In genomic region chr7:75595268-75595667, GRCm38 (mm10) we compare ENCODE assay signal across 16 mouse cellular contexts.
DNase-seq lines count a peak whose midpoint lies in the region; ATAC-seq and TF ChIP-seq lines count a peak whose summit lies in the region.
"Had no signal": no experiment of that assay in that cellular context is flagged by ENCODE, and none has a peak within 500 bp of the region (broad histone marks: within the 10 kb centered on the region; RNA-seq: fewer than 3 reads in every experiment).

No protein-coding gene starts in this region.

- no peaks in the 10 kb centered on the region for H3K9me3 ChIP-seq in lung, postnatal 0 days (ENCODE audit: low read length)
- H3K9me3 ChIP-seq in liver, embryonic 12.5 days (replicated peaks) = no peaks in the 10 kb centered on the region
- no peaks in the 10 kb centered on the region for H3K9me3 ChIP-seq in intestine, embryonic 16.5 days (ENCODE audit: control insufficient read depth, low read length)
- H3K9me3 ChIP-seq: embryonic facial prominence, embryonic 10.5 days; forebrain, embryonic 15.5 days; midbrain, embryonic 10.5 days; neural tube, embryonic 12.5 days had no signal

- no peak overlapping the region for H3K9ac ChIP-seq in lung, postnatal 0 days (replicated peaks; ENCODE audit: low read depth)
- no peak overlapping the region for H3K9ac ChIP-seq in liver, embryonic 12.5 days
- no peak overlapping the region for H3K9ac ChIP-seq in intestine, embryonic 16.5 days (ENCODE audit: low read depth, low read length)
- H3K9ac ChIP-seq: forebrain, embryonic 15.5 days; neural tube, embryonic 12.5 days had no signal

- TF ChIP-seq CTCF in lung, postnatal 0 days (IDR thresholded peaks at IDR 0.05) = no peak
- TF ChIP-seq CTCF in lung, adult 2 months (IDR thresholded peaks at IDR 0.05; ENCODE audit: insufficient read depth, low read length) = no peak

- no peak for ATAC-seq in lung, postnatal 0 days
- ATAC-seq in activated CD4-positive, CD25-positive, alpha-beta regulatory T cell, adult 4 months = peak; percentile 23
- peak; percentile 69 for ATAC-seq in liver, embryonic 12.5 days
- no peak for ATAC-seq in intestine, embryonic 16.5 days
- ATAC-seq: forebrain, embryonic 15.5 days; hindbrain, embryonic 16.5 days had no signal

- no peak for TF ChIP-seq POLR2A in lung, adult 2 months (IDR thresholded peaks at IDR 0.05; ENCODE audit: borderline replicate concordance, extremely low read depth, low read depth, low read length)
- no peak for TF ChIP-seq POLR2A in myocyte (IDR thresholded peaks at IDR 0.05; ENCODE audit: insufficient read length, low read depth)

- no peak for TF ChIP-seq EP300 in lung, postnatal 0 days (IDR thresholded peaks at IDR 0.05)

- peaks cover 15% of the 10 kb centered on the region; the same call in 1 of the 2 replicates for H3K4me1 ChIP-seq in lung, postnatal 0 days (ENCODE audit: insufficient read depth, low read depth, low read length)
- peaks cover 9% of the 10 kb centered on the region for H3K4me1 ChIP-seq in lung, adult 2 months (ENCODE audit: control insufficient read depth, insufficient read depth, low read length)
- H3K4me1 ChIP-seq in liver, embryonic 12.5 days = peaks cover 58% of the 10 kb centered on the region
- H3K4me1 ChIP-seq in intestine, embryonic 16.5 days (ENCODE audit: control insufficient read depth, insufficient read depth, low read length) = no peaks in the 10 kb centered on the region
- H3K4me1 ChIP-seq: forebrain, embryonic 15.5 days; midbrain, embryonic 10.5 days; neural tube, embryonic 12.5 days had no signal

- H3K4me2 ChIP-seq in lung, postnatal 0 days (replicated peaks; ENCODE audit: low read depth, low read length) = no peak overlapping the region; the same call in 1 of the 2 replicates
- H3K4me2 ChIP-seq in liver, embryonic 12.5 days = peak overlapping the region; percentile 64
- peak overlapping the region; percentile 75 for H3K4me2 ChIP-seq in myocyte (ENCODE audit: low read depth)
- H3K4me2 ChIP-seq in intestine, embryonic 16.5 days (ENCODE audit: low read depth, low read length) = no peak overlapping the region
- H3K4me2 ChIP-seq: forebrain, embryonic 15.5 days; neural tube, embryonic 12.5 days had no signal

- H3K4me3 ChIP-seq in lung, postnatal 0 days (ENCODE audit: low read depth, low read length) = no peak overlapping the region
- no peak overlapping the region for H3K4me3 ChIP-seq in lung, adult 2 months (replicated peaks; ENCODE audit: extremely low read depth, low read depth, low read length)
- H3K4me3 ChIP-seq in liver, embryonic 12.5 days = 0 out of 2 replicates have a peak overlapping the region, but pooled peaks have one; percentile 27
- H3K4me3 ChIP-seq in myocyte = no peak overlapping the region
- H3K4me3 ChIP-seq in intestine, embryonic 16.5 days (ENCODE audit: low read length) = no peak overlapping the region
- H3K4me3 ChIP-seq: embryonic facial prominence, embryonic 10.5 days; forebrain, embryonic 15.5 days; midbrain, embryonic 10.5 days; neural tube, embryonic 12.5 days had no signal

- no peak overlapping the region for H3ac ChIP-seq in myocyte (ENCODE audit: control insufficient read depth, insufficient read length)

- H3K27ac ChIP-seq in lung, postnatal 0 days (ENCODE audit: low read length) = peak overlapping the region; percentile 63
- H3K27ac ChIP-seq in liver, embryonic 12.5 days = peak overlapping the region; percentile 84
- no peak overlapping the region for H3K27ac ChIP-seq in intestine, embryonic 16.5 days (ENCODE audit: low read length)
- H3K27ac ChIP-seq: embryonic facial prominence, embryonic 10.5 days; forebrain, embryonic 15.5 days; midbrain, embryonic 10.5 days; neural tube, embryonic 12.5 days had no signal

- DNase-seq in lung, postnatal 0 days (ENCODE audit: low spot score) = no peak
- no peak for DNase-seq in lung, adult 2 months
- no peak for DNase-seq in layer of hippocampus, postnatal 25 days (ENCODE audit: extremely low spot score in 1 of 2, low spot score in 1 of 2)
- no peak for DNase-seq in ovary, adult 18-20 months (ENCODE audit: low spot score)
- DNase-seq: cerebellum, adult 8-10 months; kidney, adult 11 months; layer of hippocampus, postnatal 36 days had no signal

- no peaks in the 10 kb centered on the region for H3K27me3 ChIP-seq in lung, postnatal 0 days (replicated peaks; ENCODE audit: insufficient read depth, low read length)
- H3K27me3 ChIP-seq in liver, embryonic 12.5 days (replicated peaks) = no peaks in the 10 kb centered on the region
- H3K27me3 ChIP-seq in myocyte (ENCODE audit: control insufficient read depth, insufficient read depth, insufficient read length) = no peaks in the 10 kb centered on the region
- no peaks in the 10 kb centered on the region for H3K27me3 ChIP-seq in intestine, embryonic 16.5 days (replicated peaks; ENCODE audit: control insufficient read depth, insufficient read depth, low read length)
- H3K27me3 ChIP-seq: forebrain, embryonic 15.5 days; neural tube, embryonic 12.5 days had no signal

- peaks cover 3% of the 10 kb centered on the region; the same call in 1 of the 2 replicates for H3K36me3 ChIP-seq in lung, postnatal 0 days (ENCODE audit: insufficient read depth, low read length)
- H3K36me3 ChIP-seq in liver, embryonic 12.5 days = peaks cover 5% of the 10 kb centered on the region
- H3K36me3 ChIP-seq in myocyte (ENCODE audit: control insufficient read depth, insufficient read depth) = peaks cover 7% of the 10 kb centered on the region
- no peaks in the 10 kb centered on the region for H3K36me3 ChIP-seq in intestine, embryonic 16.5 days (ENCODE audit: control insufficient read depth, insufficient read depth, low read length)
- H3K36me3 ChIP-seq: forebrain, embryonic 15.5 days; midbrain, embryonic 10.5 days; neural tube, embryonic 12.5 days had no signal

- H3K79me2 ChIP-seq in myocyte (ENCODE audit: control insufficient read depth, insufficient read depth) = peaks cover 55% of the 10 kb centered on the region

TF ChIP-seq in myocyte, 11 proteins besides CTCF, POLR2A, EP300 and RAD21:
- TF ChIP-seq SRF (IDR thresholded peaks at IDR 0.05; ENCODE audit: control insufficient read depth, insufficient read length, low read depth) (no peak), TCF3 (IDR thresholded peaks at IDR 0.05; ENCODE audit: insufficient read length, low read depth) (no peak), E2F4 (IDR thresholded peaks at IDR 0.05; ENCODE audit: insufficient read depth) (no peak), MAX (IDR thresholded peaks at IDR 0.05; ENCODE audit: low read depth) (no peak), CEBPB (IDR thresholded peaks at IDR 0.05; ENCODE audit: insufficient read depth, poor library complexity, severe bottlenecking) (no peak), MYOD1 (IDR thresholded peaks at IDR 0.05; ENCODE audit: control insufficient read depth in 1 of 3, insufficient read length in 2 of 3, low read depth in 2 of 3) (no peak), MYOG (IDR thresholded peaks at IDR 0.05; ENCODE audit: control insufficient read depth in 1 of 3, insufficient read depth in 1 of 3, insufficient read length in 2 of 3, low read depth in 2 of 3) (no peak), USF1 (IDR thresholded peaks at IDR 0.05; ENCODE audit: low read depth) (no peak), POLR2AphosphoS2 (IDR thresholded peaks at IDR 0.05; ENCODE audit: insufficient read length, low read depth) (no peak), REST (IDR thresholded peaks at IDR 0.05; ENCODE audit: insufficient read depth, insufficient read length) (no peak), TCF12 (IDR thresholded peaks at IDR 0.05; ENCODE audit: insufficient read depth, poor library complexity, severe bottlenecking) (no peak)
TF ChIP-seq in myocyte: peak in this region for 0.

Comparison
In these comparisons a context has a peak if more than half of its experiments do, and no peak if none do; other contexts are left out.
1. ATAC-seq: peak in activated CD4-positive, CD25-positive, alpha-beta regulatory T cell, adult 4 months (single experiment) and liver, embryonic 12.5 days (single experiment); none in lung, postnatal 0 days (single experiment) and intestine, embryonic 16.5 days (single experiment).
2. H3K4me2 ChIP-seq: peak in liver, embryonic 12.5 days (single experiment) and myocyte (single experiment); none in lung, postnatal 0 days (single experiment) and intestine, embryonic 16.5 days (single experiment).